Comparison of ENCODE assay signal across 8 mouse cellular contexts in genomic region chr13:48964850-48965249, GRCm38 (mm10). TPM values are rescaled to one million over a fixed set of nuclear protein-coding genes. Genes with fewer than 3 reads are reported as not detected.
DNase-seq lines count a peak whose midpoint lies in the region; ATAC-seq and TF ChIP-seq lines count a peak whose summit lies in the region.

No protein-coding gene starts in this region.

- TF ChIP-seq CTCF in bone marrow macrophage, adult 2 months (IDR thresholded peaks at IDR 0.05; ENCODE audit: low read depth, low read length): no peak

- no peaks in the 10 kb centered on the region for H3K9me3 ChIP-seq in heart, embryonic 12.5 days (replicated peaks)
- H3K9me3 ChIP-seq in hindbrain, embryonic 15.5 days: no peaks in the 10 kb centered on the region
- no peaks in the 10 kb centered on the region for H3K9me3 ChIP-seq in midbrain, embryonic 13.5 days

- H3K27me3 ChIP-seq in heart, embryonic 12.5 days (replicated peaks): no peaks in the 10 kb centered on the region
- no peaks in the 10 kb centered on the region for H3K27me3 ChIP-seq in hindbrain, embryonic 15.5 days
- H3K27me3 ChIP-seq in midbrain, embryonic 13.5 days: no peaks in the 10 kb centered on the region

- no peak for DNase-seq in heart, adult 18-20 months
- DNase-seq in thymus, postnatal 36 days: no peak
- DNase-seq in left cerebral cortex, adult 11 months (ENCODE audit: low spot score): no peak
- no peak for DNase-seq in left cerebral cortex, adult 18-20 months (ENCODE audit: low spot score in 2 of 2)

- H3K4me2 ChIP-seq in heart, embryonic 12.5 days: peak overlapping the region; percentile 87
- peak overlapping the region; percentile 95 for H3K4me2 ChIP-seq in hindbrain, embryonic 15.5 days
- peak overlapping the region; percentile 99 for H3K4me2 ChIP-seq in midbrain, embryonic 13.5 days (replicated peaks)

- no peak for TF ChIP-seq POLR2A in bone marrow macrophage, adult 2 months (IDR thresholded peaks at IDR 0.05; ENCODE audit: borderline replicate concordance, low read depth, low read length)

- peaks cover 41% of the 10 kb centered on the region for H3K4me1 ChIP-seq in heart, embryonic 12.5 days (replicated peaks)
- H3K4me1 ChIP-seq in bone marrow macrophage, adult 2 months (ENCODE audit: control insufficient read depth, insufficient read depth, low read length): peaks cover 26% of the 10 kb centered on the region
- H3K4me1 ChIP-seq in hindbrain, embryonic 15.5 days (replicated peaks): peaks cover 42% of the 10 kb centered on the region
- H3K4me1 ChIP-seq in midbrain, embryonic 13.5 days (replicated peaks): peaks cover 44% of the 10 kb centered on the region

- no peak for ATAC-seq in heart, embryonic 12.5 days (ENCODE audit: insufficient number of reproducible peaks, low FRiP score)
- no peak for ATAC-seq in hindbrain, embryonic 15.5 days (ENCODE audit: low FRiP score, low read depth)
- no peak for ATAC-seq in midbrain, embryonic 13.5 days

- peak overlapping the region; percentile 91 for H3K4me3 ChIP-seq in heart, embryonic 12.5 days
- H3K4me3 ChIP-seq in bone marrow macrophage, adult 2 months (ENCODE audit: insufficient read depth, low read length): peak overlapping the region; percentile 70
- peak overlapping the region; percentile 89; the same call in 1 of the 2 replicates for H3K4me3 ChIP-seq in hindbrain, embryonic 15.5 days
- H3K4me3 ChIP-seq in midbrain, embryonic 13.5 days (replicated peaks): peak overlapping the region; percentile 85

- 76% methylated on average over 4 of the region's 4 CpGs for WGBS in heart, embryonic 12.5 days
- 71% methylated on average over 4 of the region's 4 CpGs for WGBS in hindbrain, embryonic 15.5 days
- 86% methylated on average over 4 of the region's 4 CpGs for WGBS in midbrain, embryonic 13.5 days

- peak overlapping the region; percentile 16 for H3K9ac ChIP-seq in heart, embryonic 12.5 days
- H3K9ac ChIP-seq in hindbrain, embryonic 15.5 days: no peak overlapping the region
- H3K9ac ChIP-seq in midbrain, embryonic 13.5 days (replicated peaks): peak overlapping the region; percentile 97

- peak overlapping the region; percentile 98 for H3K27ac ChIP-seq in heart, embryonic 12.5 days (ENCODE audit: poor library complexity, severe bottlenecking)
- peak overlapping the region; percentile 84 for H3K27ac ChIP-seq in bone marrow macrophage, adult 2 months (ENCODE audit: insufficient read depth, low read depth, low read length)
- 0 out of 2 replicates have a peak overlapping the region, but pooled peaks have one; percentile 30 for H3K27ac ChIP-seq in hindbrain, embryonic 15.5 days (replicated peaks)
- no peak overlapping the region for H3K27ac ChIP-seq in midbrain, embryonic 13.5 days

- 0 out of 2 replicates have a peak, but pooled peaks cover 4% of the 10 kb centered on the region for H3K36me3 ChIP-seq in heart, embryonic 12.5 days
- H3K36me3 ChIP-seq in hindbrain, embryonic 15.5 days: no peaks in the 10 kb centered on the region
- H3K36me3 ChIP-seq in midbrain, embryonic 13.5 days: no peaks in the 10 kb centered on the region

RNA-seq across cellular contexts. Expression of gene Fam120a, which starts 3.0 kb away (rescaled TPM):
- polyA plus RNA-seq in heart, embryonic 12.5 days (2016; fragmentation: Nextera tagmentation; extraction: Ambion mirVana): 20.7 and 23.5 TPM in 2 replicates
- total RNA-seq in heart, adult 18-20 months (2021): 100 to 1,000 TPM; 102 to 104 TPM
- 100 and 101 TPM in 2 replicates for polyA plus RNA-seq in bone marrow macrophage, adult 2 months (2012; ENCODE audit: insufficient read depth, insufficient read length, missing spikeins)
- 12.0 and 12.4 TPM in 2 replicates for polyA plus RNA-seq in hindbrain, embryonic 15.5 days (2015; fragmentation: Nextera tagmentation; extraction: Ambion mirVana)
- polyA plus RNA-seq in midbrain, embryonic 13.5 days (2015; fragmentation: Nextera tagmentation; extraction: Ambion mirVana): 11.5 and 12.2 TPM in 2 replicates
- 100 to 1,000 TPM; 106 to 111 TPM for total RNA-seq in left cerebral cortex, adult 18-20 months (2021)
